Mouse (Mus musculus): ENCODE results near the gene Arhgef28.

GRCm38 (mm10) chr13:98055194-98055593 lies 151.0 kb downstream of the Arhgef28 start:
- TF ChIP-seq CTCF (IDR thresholded peaks at IDR 0.05 in 2 of 3, conservative IDR thresholded peaks at IDR 0.05 in 1 of 3; ENCODE audit: control insufficient read depth in 1 of 3, insufficient read depth in 1 of 3, low read depth in 2 of 3, low read length in 3 of 3, poor library complexity in 1 of 3, severe bottlenecking in 1 of 3), result no peak
- no peak for TF ChIP-seq MYC (IDR thresholded peaks at IDR 0.05; ENCODE audit: low read depth, low read length)
- TF ChIP-seq NRF1 (IDR thresholded peaks at IDR 0.05; ENCODE audit: insufficient read depth, low read depth, low read length, poor library complexity, severe bottlenecking), result no peak
- no peak for TF ChIP-seq POLR2A (IDR thresholded peaks at IDR 0.05; ENCODE audit: control insufficient read depth in 1 of 2, insufficient read depth in 1 of 2, low read depth in 1 of 2, low read length in 2 of 2, poor library complexity in 1 of 2)
- no peak for TF ChIP-seq E2F4 (IDR thresholded peaks at IDR 0.05; ENCODE audit: borderline replicate concordance, low read depth, low read length)
- no peak for TF ChIP-seq ETS1 (IDR thresholded peaks at IDR 0.05; ENCODE audit: low read depth, low read length)
- TF ChIP-seq KAT2A (conservative IDR thresholded peaks at IDR 0.05; ENCODE audit: low read depth, low read length), result no peak
- no peak for TF ChIP-seq NELFE (IDR thresholded peaks at IDR 0.05; ENCODE audit: low read depth, low read length)
- TF ChIP-seq RCOR1 (IDR thresholded peaks at IDR 0.05; ENCODE audit: low read depth, low read length), result no peak
- no peak for TF ChIP-seq CHD2 (IDR thresholded peaks at IDR 0.05; ENCODE audit: low read length)
- no peak for TF ChIP-seq USF1 (IDR thresholded peaks at IDR 0.05; ENCODE audit: low read depth, low read length)
- no peak for TF ChIP-seq TCF12 (IDR thresholded peaks at IDR 0.05; ENCODE audit: low read depth, low read length)
- no peak for TF ChIP-seq GATA1 (IDR thresholded peaks at IDR 0.05; ENCODE audit: low read depth, low read length)
